Mouse (Mus musculus): ENCODE measurements at regions not wholly inside any gene's neighbourhood (a gene's known extent, or its start where the extent isn't known, plus 50 kb on each side); places are given as distances from the start of the nearest gene placed in this dataset.
A peak's percentile ranks its signal among the peaks of the same experiment; 100 is the strongest.

GRCm38 (mm10) chr6:26779551-26779950 is 970.5 kb upstream of the Pot1a start:
- WGBS: 38% methylated on average over 1 of the region's 3 CpGs
- Histone ChIP-seq H3K4me3 (no peak overlapping the region), H3K27ac (replicated peaks) (no peak overlapping the region), H3K9me3 (no peaks in the 10 kb centered on the region), H3K4me2 (replicated peaks) (no peak overlapping the region), H3K36me3 (no peaks in the 10 kb centered on the region), H3K4me1 (no peaks in the 10 kb centered on the region), H3K27me3 (no peaks in the 10 kb centered on the region), H3K9ac (replicated peaks) (no peak overlapping the region)
- ATAC-seq (replicated peaks): no peak

- Histone ChIP-seq H3K9ac (replicated peaks) (no peak overlapping the region), H3K27me3 (no peaks in the 10 kb centered on the region), H3K27ac (replicated peaks) (no peak overlapping the region), H3K36me3 (no peaks in the 10 kb centered on the region), H3K4me1 (no peaks in the 10 kb centered on the region), H3K4me2 (replicated peaks) (no peak overlapping the region), H3K9me3 (no peaks in the 10 kb centered on the region), H3K4me3 (no peak overlapping the region)
- 5% methylated on average over 1 of the region's 1 CpGs for WGBS
- ATAC-seq (replicated peaks): no peak
Measured at GRCm38 (mm10) chr6:26776636-26777035, 967.6 kb upstream of the Pot1a start.

- no peak for ATAC-seq (replicated peaks)
- Histone ChIP-seq H3K27me3 (no peaks in the 10 kb centered on the region), H3K4me3 (no peak overlapping the region), H3K4me2 (replicated peaks) (no peak overlapping the region), H3K27ac (replicated peaks) (no peak overlapping the region), H3K36me3 (no peaks in the 10 kb centered on the region), H3K4me1 (no peaks in the 10 kb centered on the region), H3K9ac (replicated peaks) (no peak overlapping the region), H3K9me3 (no peaks in the 10 kb centered on the region)
- 20% methylated on average over 2 of the region's 2 CpGs for WGBS
Measured at GRCm38 (mm10) chr6:26766846-26767245, 957.8 kb upstream of the Pot1a start.

GRCm38 (mm10) chr6:26764727-26765126 is 955.7 kb upstream of the Pot1a start:
- Histone ChIP-seq H3K27ac (replicated peaks) (no peak overlapping the region), H3K4me1 (no peaks in the 10 kb centered on the region), H3K27me3 (no peaks in the 10 kb centered on the region), H3K4me3 (no peak overlapping the region), H3K9me3 (no peaks in the 10 kb centered on the region), H3K4me2 (replicated peaks) (no peak overlapping the region), H3K36me3 (no peaks in the 10 kb centered on the region), H3K9ac (replicated peaks) (no peak overlapping the region)
- no peak for ATAC-seq (replicated peaks)
- WGBS: 89% methylated on average over 1 of the region's 1 CpGs

GRCm38 (mm10) chr6:26761551-26761950 is 952.5 kb upstream of the Pot1a start:
- 0 out of 2 replicates have a peak, but pooled peaks have one; percentile 46 for ATAC-seq (replicated peaks)
- no peaks in the 10 kb centered on the region for H3K4me1 ChIP-seq
- H3K9ac ChIP-seq (replicated peaks): no peak overlapping the region
- no peaks in the 10 kb centered on the region for H3K27me3 ChIP-seq
- 61% methylated on average over 2 of the region's 2 CpGs for WGBS
- no peaks in the 10 kb centered on the region for H3K36me3 ChIP-seq
- no peak overlapping the region for H3K4me2 ChIP-seq (replicated peaks)
- no peak overlapping the region for H3K4me3 ChIP-seq
- H3K9me3 ChIP-seq: no peaks in the 10 kb centered on the region
- no peak overlapping the region for H3K27ac ChIP-seq (replicated peaks)
